Mouse (Mus musculus) layer of hippocampus, adult 9-11 months (tissue): ENCODE measurements at regions not wholly inside any gene's neighbourhood (a gene's known extent, or its start where the extent isn't known, plus 50 kb on each side); places are given as distances from the start of the nearest gene placed in this dataset.

ENCODE experiments used
- DNase-seq: peaks from one replicate; pipeline ENCODE4 v3.0.0; 2022

GRCm38 (mm10) chr8:87270525-87271187 lies 201.8 kb downstream of the Cbln1 start:
- DNase-seq = no peak

GRCm38 (mm10) chr8:87268159-87268558 lies 204.2 kb downstream of the Cbln1 start:
- no peak for DNase-seq

- no peak for DNase-seq
Observed at GRCm38 (mm10) chr8:87264999-87265398, 207.4 kb downstream of the Cbln1 start.

- DNase-seq = no peak
Observed at GRCm38 (mm10) chr8:87260305-87260704, 212.1 kb downstream of the Cbln1 start.

GRCm38 (mm10) chr8:87242681-87243080 lies 229.7 kb downstream of the Cbln1 start:
- no peak for DNase-seq

GRCm38 (mm10) chr8:87237181-87237580 lies 235.2 kb downstream of the Cbln1 start:
- no peak for DNase-seq

- no peak for DNase-seq
Observed at GRCm38 (mm10) chr8:87236438-87236837, 236.0 kb downstream of the Cbln1 start.

- DNase-seq = peak; percentile 68
Observed at GRCm38 (mm10) chr8:87235341-87236075, 236.9 kb downstream of the Cbln1 start.

- no peak for DNase-seq
Observed at GRCm38 (mm10) chr8:87234336-87234735, 238.1 kb downstream of the Cbln1 start.

- no peak for DNase-seq
Observed at GRCm38 (mm10) chr8:87233805-87234331, 238.5 kb downstream of the Cbln1 start.

- DNase-seq = no peak
Observed at GRCm38 (mm10) chr8:87231762-87232161, 240.6 kb downstream of the Cbln1 start.

- DNase-seq = no peak
Observed at GRCm38 (mm10) chr8:87230096-87230495, 242.3 kb downstream of the Cbln1 start.

- no peak for DNase-seq
Observed at GRCm38 (mm10) chr8:87229182-87229581, 243.2 kb downstream of the Cbln1 start.

- DNase-seq = no peak
Observed at GRCm38 (mm10) chr8:87228777-87229176, 243.6 kb downstream of the Cbln1 start.

- DNase-seq = no peak
Observed at GRCm38 (mm10) chr8:87225504-87226425, 246.6 kb downstream of the Cbln1 start.

GRCm38 (mm10) chr8:87220581-87220980 lies 251.8 kb downstream of the Cbln1 start:
- no peak for DNase-seq

- no peak for DNase-seq
Observed at GRCm38 (mm10) chr8:87218956-87219482, 253.4 kb downstream of the Cbln1 start.

GRCm38 (mm10) chr8:87214962-87215361 lies 257.4 kb downstream of the Cbln1 start:
- no peak for DNase-seq

- DNase-seq = no peak
Observed at GRCm38 (mm10) chr8:87210546-87210945, 261.9 kb downstream of the Cbln1 start.

- DNase-seq = no peak
Observed at GRCm38 (mm10) chr8:87209295-87209694, 263.1 kb downstream of the Cbln1 start.

- no peak for DNase-seq
Observed at GRCm38 (mm10) chr8:87208036-87208435, 264.4 kb downstream of the Cbln1 start.

GRCm38 (mm10) chr8:87202639-87203160 lies 269.7 kb downstream of the Cbln1 start:
- no peak for DNase-seq
